Mouse (Mus musculus): ENCODE results near the gene Sult6b2.

The Sult6b2 gene

GRCm38 (mm10) chr6:142810239-142810638 lies 5.9 kb upstream of the Sult6b2 start:
- no peak for DNase-seq (ENCODE audit: low spot score in 2 of 2)

GRCm38 (mm10) chr6:142809373-142810098 lies 5.2 kb upstream of the Sult6b2 start:
- DNase-seq (ENCODE audit: low spot score in 2 of 2): no peak

DNA sequence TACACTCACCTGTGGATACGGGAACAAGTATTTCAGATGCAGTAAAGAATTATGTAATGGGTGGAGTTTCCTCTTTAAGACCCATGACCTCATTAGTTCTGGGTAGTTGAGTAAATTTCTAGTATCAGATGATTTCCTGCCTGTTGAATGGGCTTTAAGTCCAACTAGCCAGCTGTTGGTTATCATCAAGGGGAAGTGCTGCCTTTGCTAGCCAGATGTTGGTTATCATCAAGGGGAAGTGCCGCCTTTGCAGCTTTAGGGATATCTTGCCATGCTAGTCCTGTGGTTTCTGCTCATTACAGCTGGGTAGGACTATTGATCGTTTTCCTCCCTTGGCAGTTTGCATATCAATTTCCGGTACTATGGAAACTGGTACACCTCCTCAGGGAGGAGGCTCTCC lies 2.0 kb upstream of the Sult6b2 start:
- DNase-seq (ENCODE audit: low spot score in 2 of 2): no peak

DNA sequence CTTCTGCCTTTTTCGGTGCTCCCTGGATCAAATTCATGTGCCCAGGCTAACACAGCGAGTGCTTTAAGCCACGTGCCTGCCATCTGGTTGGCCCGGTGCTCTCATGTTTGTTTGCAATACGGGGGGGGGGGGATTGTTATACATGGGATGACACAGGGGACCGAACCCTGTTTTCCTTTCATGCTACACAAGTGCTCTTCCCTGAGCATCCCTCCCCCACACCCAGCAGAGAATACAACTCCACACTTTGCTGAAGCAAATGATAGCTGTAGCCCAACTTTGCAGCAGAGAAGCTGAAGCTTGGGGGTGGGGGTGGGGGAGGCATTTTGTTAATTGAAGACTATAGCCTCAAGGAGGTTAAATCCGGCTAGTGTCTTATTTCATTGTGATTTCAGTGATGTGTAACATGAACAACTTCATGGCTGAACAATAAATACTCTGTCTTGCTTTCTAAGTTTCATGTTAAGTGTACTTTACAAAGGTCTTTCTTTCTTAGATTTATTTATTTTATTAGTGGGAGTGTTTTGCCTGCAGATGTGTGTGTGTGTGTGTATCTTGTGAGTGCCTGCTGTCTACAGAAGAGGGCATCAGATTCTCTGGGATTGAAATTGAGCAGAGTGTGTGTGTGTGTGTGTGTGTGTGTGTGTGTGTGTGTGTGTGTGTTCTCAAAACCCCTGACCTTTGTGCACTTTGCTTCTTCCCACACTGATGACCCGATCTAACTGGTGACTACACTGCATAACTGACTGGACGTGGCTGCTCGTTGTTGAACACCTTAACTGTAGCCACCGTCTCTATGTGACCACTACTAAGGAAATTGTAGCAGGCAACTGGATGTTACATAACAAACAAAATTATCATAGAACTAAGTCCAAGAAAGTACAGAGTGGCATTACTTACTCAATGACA lies 1.4 kb downstream of the Sult6b2 start:
- no peak for DNase-seq (ENCODE audit: low spot score in 2 of 2)

DNA sequence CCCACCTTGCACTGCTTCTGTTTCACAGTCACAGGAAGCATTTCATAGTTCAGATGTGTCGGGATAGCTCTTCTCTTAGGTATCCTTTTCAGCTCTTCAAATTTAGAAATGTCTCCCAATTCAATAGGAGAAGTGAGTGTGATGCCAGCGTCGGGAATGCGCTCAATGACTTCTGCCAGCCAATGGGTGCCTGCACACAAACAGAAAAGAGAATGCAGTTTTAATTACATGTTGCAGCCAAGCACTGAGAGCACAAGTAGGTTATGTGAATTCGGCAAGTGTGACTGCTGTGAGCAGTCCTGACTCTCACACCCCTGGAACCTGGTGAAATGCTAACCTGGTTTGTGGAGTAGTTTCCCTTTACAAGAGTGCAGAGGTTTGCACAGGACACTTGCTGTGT lies 2.6 kb downstream of the Sult6b2 start:
- DNase-seq (ENCODE audit: low spot score in 2 of 2): no peak

DNA sequence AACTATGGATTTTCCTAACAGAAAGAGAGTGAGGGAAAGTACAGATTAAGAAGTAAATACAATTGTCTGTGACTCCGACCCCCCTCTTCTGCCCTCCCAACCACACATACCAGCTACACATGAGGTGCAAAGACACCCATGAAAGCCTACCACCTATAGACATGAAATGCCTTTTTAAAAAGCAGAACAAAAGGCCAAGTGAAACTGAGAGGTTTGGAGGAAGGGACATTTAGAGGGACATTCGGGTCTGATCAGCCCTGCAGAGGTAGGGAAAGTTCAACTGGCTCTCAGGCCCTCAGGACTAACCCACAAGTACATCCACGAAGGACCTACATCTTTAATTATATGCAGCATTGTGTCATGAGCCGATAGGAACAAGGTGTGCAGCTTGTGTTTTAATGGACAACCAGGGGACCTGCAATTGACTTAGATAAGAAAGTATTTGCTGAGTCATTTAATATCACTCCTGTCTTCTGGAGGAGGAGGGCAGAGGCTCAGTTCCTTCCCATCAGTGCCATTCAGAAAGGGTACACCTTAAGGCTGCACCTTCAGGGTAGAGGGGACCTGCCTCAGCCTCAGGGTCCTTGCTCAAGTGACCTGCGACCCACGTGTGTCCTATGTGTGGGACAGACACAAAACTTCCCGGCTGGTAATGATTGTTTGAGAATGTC lies 4.5 kb downstream of the Sult6b2 start:
- no peak for DNase-seq (ENCODE audit: low spot score in 2 of 2)

DNA sequence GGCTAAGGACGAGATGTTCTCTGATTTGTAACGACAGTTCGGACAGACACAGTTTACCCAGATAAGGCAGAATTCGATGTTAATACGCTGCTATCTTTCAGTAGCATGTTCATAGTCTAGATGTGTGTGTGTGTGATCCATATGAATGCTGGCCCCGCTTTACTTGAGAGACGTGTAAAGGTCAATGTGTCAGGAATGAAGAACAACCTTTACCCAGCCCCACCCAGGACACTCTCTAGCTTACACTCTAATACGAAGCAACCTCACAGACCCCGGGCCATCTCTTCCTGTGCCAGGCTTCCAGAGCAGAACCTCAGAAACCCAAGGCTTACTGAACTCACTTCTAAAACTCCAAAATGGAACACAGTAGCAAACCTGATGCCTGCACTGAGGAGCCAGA lies 5.5 kb downstream of the Sult6b2 start:
- DNase-seq (ENCODE audit: low spot score in 2 of 2): no peak

DNA sequence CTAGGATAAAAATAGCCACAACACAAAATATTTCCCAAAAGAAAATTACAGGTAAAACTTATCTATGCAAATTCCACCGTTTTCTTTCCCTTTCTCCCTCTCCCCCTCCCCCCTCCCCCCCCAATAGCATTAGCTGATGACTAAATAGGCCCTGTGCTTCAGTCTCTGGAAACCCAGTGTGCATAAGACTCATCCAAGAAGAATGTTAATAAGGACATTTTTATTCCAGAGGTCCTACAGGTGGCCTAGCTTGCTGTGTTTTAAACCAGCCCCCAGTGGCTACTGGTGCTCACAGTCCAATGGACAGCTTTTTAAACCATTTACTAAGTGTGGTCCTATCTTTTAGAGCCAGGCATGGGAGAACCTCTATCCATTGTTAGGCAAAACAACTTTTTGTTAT lies 6.3 kb downstream of the Sult6b2 start:
- DNase-seq (ENCODE audit: low spot score in 2 of 2): no peak

- no peak for DNase-seq (ENCODE audit: low spot score in 2 of 2)
Observed at GRCm38 (mm10) chr6:142795655-142796441, 8.5 kb downstream of the Sult6b2 start.

GRCm38 (mm10) chr6:142795087-142795486 lies 9.2 kb downstream of the Sult6b2 start:
- no peak for DNase-seq (ENCODE audit: low spot score in 2 of 2)

GRCm38 (mm10) chr6:142793468-142793867 lies 10.8 kb downstream of the Sult6b2 start:
- no peak for DNase-seq (ENCODE audit: low spot score in 2 of 2)

- DNase-seq (ENCODE audit: low spot score in 2 of 2): no peak
Observed at GRCm38 (mm10) chr6:142792241-142792968, 11.9 kb downstream of the Sult6b2 start.

- DNase-seq (ENCODE audit: low spot score in 2 of 2): no peak
Observed at GRCm38 (mm10) chr6:142789736-142790135, 14.6 kb downstream of the Sult6b2 start.

- peak in 1 of 2 experiments; percentile 31 for DNase-seq (ENCODE audit: low spot score in 2 of 2)
Observed at GRCm38 (mm10) chr6:142788042-142788987, 16.0 kb downstream of the Sult6b2 start.

DNA sequence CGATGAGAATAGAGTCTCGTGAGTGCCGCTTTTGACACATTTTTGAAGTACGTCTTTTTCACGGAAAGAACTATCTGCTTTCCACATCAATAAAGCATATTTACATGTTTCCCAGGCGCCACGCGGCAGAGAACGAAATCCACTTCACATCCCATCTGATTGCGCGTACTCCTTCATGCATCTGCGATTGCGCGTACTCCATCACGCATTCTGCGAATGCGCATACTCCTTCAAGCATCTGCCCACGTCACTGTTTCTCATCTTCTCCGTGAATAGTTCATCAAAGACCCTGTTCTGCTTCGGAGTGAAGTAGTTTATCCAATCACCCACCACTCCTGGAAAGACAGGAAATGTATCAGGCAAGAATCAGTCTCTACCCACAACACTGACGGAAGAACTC lies 18.2 kb downstream of the Sult6b2 start:
- no peak for DNase-seq (ENCODE audit: low spot score in 2 of 2)

DNA sequence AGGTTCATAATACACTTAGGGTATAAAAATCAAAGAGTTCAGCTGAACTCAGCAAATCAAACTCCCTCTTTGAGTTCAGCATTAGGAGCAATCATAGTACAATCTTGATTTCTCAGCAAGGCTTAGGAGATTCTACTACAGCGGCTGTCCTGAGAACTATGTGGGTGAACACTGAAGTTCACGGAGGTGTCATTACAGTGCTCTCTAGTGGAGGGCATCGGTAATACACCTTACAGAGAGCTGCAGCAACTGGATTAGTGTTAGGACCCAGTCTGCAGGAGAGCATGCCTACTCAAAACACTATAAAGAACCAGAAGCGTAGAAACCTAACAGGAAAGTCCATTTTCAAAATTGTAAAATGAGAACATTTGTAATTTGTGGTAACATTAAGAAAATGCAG lies 19.0 kb downstream of the Sult6b2 start:
- DNase-seq (ENCODE audit: low spot score in 2 of 2): peak in 1 of 2 experiments; percentile 50

- DNase-seq (ENCODE audit: low spot score in 2 of 2): no peak
Observed at GRCm38 (mm10) chr6:142781286-142781685, 23.0 kb downstream of the Sult6b2 start.

- no peak for DNase-seq (ENCODE audit: low spot score in 2 of 2)
Observed at GRCm38 (mm10) chr6:142780574-142781033, 23.7 kb downstream of the Sult6b2 start.

DNA sequence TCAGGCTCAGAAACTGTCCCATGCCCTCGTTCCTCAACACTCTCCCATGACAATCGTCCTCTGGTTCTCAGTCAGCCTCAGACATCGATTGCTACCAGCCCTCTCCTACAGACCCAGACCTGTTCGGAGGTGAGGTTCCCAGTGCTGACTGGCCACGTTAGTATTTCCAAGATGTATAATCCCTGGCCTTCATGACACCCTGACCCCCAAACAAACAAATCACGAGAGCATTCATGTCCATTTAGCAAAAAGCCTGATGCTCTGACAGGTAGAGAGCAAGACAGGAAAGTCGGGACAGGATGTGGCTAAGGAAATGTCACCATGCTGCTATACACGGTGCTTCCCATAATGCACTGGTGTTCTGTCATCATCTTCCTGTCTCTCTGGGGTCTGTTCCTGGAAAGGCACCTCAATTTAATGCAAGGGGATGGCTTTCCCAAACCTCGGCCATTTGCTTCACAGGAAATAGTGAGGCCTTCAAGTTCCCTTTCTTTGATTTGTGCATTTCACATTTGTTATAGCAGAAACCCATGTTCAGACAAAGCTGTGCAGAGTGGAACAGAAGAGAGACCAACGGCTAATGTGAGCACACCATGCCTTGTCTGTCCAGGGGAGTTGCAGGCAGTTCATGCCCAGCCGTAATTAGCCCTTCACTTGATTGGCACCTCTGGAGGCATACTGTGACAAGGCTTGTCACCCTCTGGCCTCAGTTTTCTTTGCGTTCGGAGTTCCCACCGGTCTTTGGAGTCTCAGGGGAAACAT lies 24.3 kb downstream of the Sult6b2 start:
- DNase-seq (ENCODE audit: low spot score in 2 of 2): no peak
